Mouse (Mus musculus) thymus, adult 2 months (tissue): ENCODE results near the gene Ssx2ip.

ENCODE experiments used
- CTCF ChIP-seq: fragments of 200-500 bp; IDR thresholded peaks from 2 replicates; pipeline ENCODE4 v1.5.1; 2012; ENCODE audit warnings: mild to moderate bottlenecking, control low read depth, low read length, moderate library complexity, borderline replicate concordance; ENCODE audit not compliant: control insufficient read depth, poor library complexity, insufficient read depth; ENCODE audit errors: extremely low read depth
- POLR2A ChIP-seq: fragments of 200-500 bp; IDR thresholded peaks from 2 replicates; pipeline ENCODE4 v1.6.1; 2012; ENCODE audit warnings: mild to moderate bottlenecking, low read length, control low read depth, moderate library complexity; ENCODE audit not compliant: control insufficient read depth, poor library complexity, insufficient read depth; ENCODE audit errors: extremely low read depth

DNA sequence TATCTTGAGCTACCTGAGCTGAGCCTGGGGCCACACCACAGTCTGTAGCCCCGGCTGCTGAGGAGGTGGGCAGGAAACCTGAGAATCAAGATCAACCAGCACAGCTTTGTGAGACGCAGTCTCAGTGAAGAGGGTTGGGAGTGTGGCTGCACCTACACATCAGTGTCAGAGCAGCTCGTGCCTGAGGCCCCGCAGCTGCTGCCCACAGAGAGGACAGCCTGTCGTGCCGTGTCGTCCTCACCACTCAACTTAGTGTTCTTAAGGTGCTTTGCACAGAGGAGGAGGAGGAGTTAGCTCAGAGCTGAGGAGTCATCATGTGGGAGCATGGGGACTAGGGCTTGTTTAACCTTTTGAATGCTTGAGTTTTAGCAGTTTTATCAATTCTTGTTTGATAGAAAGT lies 21.5 kb downstream of the Ssx2ip start:
- TF ChIP-seq POLR2A, result no peak
- no peak for TF ChIP-seq CTCF
